Mouse (Mus musculus) urinary bladder, postnatal 25 days (tissue): ENCODE results near the gene Foxr1.
A peak's percentile ranks its signal among the peaks of the same experiment; 100 is the strongest.
"Not testable (repeated sequence)": the region's sequence is repeated elsewhere in the genome, so short reads cannot be mapped to it uniquely, and the experiment has no call there.

Experiments used
- DNase-seq: peaks from one replicate; pipeline ENCODE4 v3.0.0; 2022; ENCODE audit warnings: low spot score

Gene Foxr1

GRCm38 (mm10) chr9:44477339-44478228 is 36.6 kb upstream of the Foxr1 start:
- peak; percentile 37 for DNase-seq

- no peak for DNase-seq
These were observed 35.0 kb upstream of the Foxr1 start for GRCm38 (mm10) chr9:44475936-44476335.

DNA sequence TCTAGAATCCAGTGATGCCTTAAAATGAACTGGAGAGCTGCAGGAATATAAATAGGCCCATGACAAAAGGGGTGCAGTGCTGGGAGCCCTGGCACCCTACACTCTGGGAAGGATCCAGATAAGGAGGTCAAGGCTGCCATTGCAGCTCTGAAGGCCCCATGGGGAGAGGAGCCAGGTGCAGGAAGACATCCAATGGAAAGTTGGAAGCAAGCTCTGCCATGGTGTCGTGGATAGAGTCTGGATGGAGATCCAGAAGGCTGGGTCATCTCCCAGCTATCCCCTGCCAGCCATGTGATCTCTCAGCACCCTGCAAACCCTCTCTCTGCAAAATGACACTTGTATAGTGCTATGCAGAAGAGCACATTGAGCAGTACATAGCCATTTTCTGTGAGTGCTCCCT is 33.4 kb upstream of the Foxr1 start:
- DNase-seq, result no peak

GRCm38 (mm10) chr9:44473184-44473583 is 32.2 kb upstream of the Foxr1 start:
- no peak for DNase-seq

DNA sequence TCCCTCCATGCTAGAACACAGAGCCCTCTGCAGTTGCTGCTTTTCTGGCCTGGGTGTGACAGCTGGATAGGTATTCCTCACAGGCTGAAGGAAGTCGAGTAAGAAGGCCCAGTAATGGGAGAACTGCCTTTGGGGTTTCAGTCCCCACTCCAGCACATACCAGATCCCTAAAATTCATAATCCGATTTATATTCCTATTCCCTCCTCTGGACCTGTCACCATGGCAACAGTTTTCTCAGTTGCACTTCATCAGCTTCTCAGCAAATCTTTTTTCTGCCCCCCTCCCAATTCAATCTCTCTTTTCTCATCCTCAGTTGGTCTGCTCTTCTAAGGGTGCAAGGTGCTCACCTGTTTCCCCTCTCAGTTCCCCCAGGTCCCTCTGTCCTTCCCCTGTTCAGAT is 27.9 kb upstream of the Foxr1 start:
- DNase-seq, result no peak

- no peak for DNase-seq
These were observed 27.3 kb upstream of the Foxr1 start for GRCm38 (mm10) chr9:44468224-44468623.

DNA sequence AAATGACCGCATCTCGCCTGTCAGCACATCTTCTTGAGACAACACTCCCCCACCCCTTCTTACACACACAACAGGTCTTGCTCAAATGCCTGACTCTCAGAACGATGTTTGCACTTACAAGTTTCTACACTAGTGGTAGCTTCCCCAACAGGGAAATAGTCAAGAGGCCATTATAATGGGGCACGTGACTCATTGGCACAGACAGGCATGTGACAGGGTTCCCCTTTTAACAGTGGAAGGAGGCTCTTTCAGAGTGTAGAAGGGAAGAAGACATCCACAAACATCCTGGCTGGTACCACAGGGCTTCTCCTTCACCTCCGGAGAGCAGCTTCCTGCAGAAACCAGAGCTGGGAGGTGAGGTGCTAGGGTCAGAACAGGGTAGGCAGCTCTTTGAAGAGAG is 21.0 kb upstream of the Foxr1 start:
- DNase-seq, result no peak

GRCm38 (mm10) chr9:44457035-44457742 is 16.3 kb upstream of the Foxr1 start:
- no peak for DNase-seq

- no peak for DNase-seq
These were observed 13.9 kb upstream of the Foxr1 start, which contains the start of gene Upk2 for GRCm38 (mm10) chr9:44454891-44455220. Gene Upk2 (minus strand): TSS chr9:44454976.

- DNase-seq, result peak; percentile 91
These were observed 13.4 kb upstream of the Foxr1 start for GRCm38 (mm10) chr9:44454132-44454890.

DNA sequence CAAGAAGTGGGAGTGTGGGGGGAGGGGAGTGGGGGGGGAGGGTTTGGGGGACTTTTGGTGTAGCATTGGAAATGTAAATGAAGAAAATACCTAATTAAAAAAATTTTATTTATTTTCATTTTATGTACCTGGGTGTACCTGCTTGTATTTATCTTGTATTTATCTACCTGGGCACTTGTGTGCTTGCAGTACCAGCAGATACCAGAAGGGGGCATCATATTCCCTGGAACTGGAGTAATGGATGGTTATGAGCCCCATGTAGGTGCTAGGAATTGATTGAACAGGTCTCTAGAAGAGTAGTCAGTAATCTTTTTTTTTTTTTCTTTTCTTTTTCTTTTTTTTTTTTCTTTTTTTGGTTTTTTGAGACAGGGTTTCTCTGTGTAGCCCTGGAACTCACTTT is 9.5 kb upstream of the Foxr1 start:
- no peak for DNase-seq

- not testable (repeated sequence) for DNase-seq
These were observed 3.6 kb upstream of the Foxr1 start for GRCm38 (mm10) chr9:44444402-44445025.

GRCm38 (mm10) chr9:44435747-44436146 is 5.2 kb downstream of the Foxr1 start:
- DNase-seq, result no peak

GRCm38 (mm10) chr9:44432577-44433185 is 8.3 kb downstream of the Foxr1 start:
- DNase-seq, result no peak

- no peak for DNase-seq
These were observed 17.4 kb downstream of the Foxr1 start for GRCm38 (mm10) chr9:44423576-44423975.

DNA sequence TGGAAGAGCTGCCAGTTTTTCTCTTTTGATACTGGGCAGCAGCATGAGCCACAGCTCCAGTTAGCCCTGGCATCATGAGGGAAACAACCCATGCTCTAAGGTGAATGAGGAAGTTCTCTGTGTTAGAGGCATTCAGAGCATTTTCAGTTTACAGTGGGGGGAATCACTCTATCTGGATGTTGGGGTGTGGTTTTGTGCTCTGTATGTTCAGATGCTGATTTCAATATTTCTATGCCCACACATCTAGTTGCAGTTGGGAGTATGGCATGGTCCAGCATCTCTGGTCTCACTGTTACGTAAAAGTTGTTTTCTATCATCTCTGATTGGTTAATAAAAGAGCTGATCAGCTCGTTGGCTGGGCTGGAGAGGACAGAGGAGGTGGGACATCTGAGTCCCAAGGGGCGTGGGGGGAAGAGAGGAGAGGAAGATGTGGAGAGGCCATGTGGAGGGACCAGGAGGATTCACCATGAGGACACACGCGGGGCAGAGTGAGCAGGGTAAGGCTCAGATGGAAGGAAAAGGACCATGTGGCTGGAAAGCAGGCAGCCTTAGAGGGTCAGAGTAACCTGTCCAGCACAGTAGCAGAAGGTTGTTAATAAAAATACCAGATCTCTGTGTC is 20.5 kb downstream of the Foxr1 start:
- no peak for DNase-seq

DNA sequence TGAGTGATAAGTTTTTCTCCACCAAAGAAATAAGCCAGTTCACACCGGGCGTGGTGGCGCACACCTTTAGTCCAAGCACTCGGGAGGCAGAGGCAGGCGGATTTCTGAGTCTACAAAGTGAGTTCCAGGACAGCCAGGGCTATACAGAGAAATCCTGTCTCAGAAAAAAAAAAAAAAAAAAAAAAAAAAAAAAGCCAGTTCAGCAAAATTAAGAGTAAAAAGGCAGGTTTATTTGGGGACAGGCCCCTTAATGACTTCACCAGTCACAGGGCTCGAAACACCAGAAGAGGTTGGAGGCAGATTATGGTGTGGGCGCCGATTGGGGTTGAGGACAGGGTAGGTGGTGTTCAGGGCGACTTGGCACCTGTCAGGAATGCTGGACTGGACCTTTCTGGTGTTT is 21.2 kb downstream of the Foxr1 start:
- not testable (repeated sequence) for DNase-seq

- no peak for DNase-seq
These were observed 22.2 kb downstream of the Foxr1 start, which contains the start of gene Ccdc84 for GRCm38 (mm10) chr9:44418519-44419385. Gene Ccdc84 (minus strand): TSS chr9:44418569.

- peak; percentile 97 for DNase-seq
These were observed 23.0 kb downstream of the Foxr1 start for GRCm38 (mm10) chr9:44417892-44418363.
